Mouse (Mus musculus): ENCODE data around the gene Runx1. TPM values are rescaled to one million over a fixed set of nuclear protein-coding genes. Genes with fewer than 3 reads are reported as not detected.

Gene Runx1
- polyA plus RNA-seq, 2 experiments = 3.0 to 4.4 TPM

DNA sequence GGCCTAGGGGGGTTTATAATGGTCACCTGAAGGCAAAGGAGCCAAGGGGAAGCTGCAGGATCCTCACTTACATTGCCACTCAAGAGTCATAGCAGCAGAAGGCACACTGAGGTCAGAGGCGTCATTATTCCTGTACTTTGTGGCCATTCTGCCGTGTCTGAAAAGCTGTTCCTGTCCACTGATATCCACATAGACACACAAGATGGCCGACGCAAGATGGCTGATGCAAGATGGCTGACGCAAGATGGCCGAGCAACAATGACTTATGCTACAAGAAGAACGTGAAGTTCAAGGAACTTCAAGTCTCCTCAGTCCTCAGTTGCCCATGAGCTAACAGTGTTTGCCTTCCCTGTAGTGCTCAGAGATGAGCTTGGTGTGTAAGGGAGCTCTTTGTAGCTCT lies 196.1 kb downstream of the Runx1 start:
- no peaks in the 10 kb centered on the region for H3K27me3 ChIP-seq (ENCODE audit: control insufficient read depth, insufficient read depth, low read length)
- DNase-seq (ENCODE audit: low read depth in 3 of 3, low spot score in 3 of 3) (no peak), ATAC-seq (ENCODE audit: insufficient read depth) (no peak)
- no peak overlapping the region for H3K27ac ChIP-seq
- WGBS (ENCODE audit: insufficient replicate concordance) = 85% methylated on average over 7 of the region's 7 CpGs
- H3K36me3 ChIP-seq (replicated peaks; ENCODE audit: control insufficient read depth, insufficient read depth, low read depth) = no peaks in the 10 kb centered on the region; the same call in 1 of the 2 replicates
- H3K9ac ChIP-seq (replicated peaks) = no peak overlapping the region
- H3K9me3 ChIP-seq (ENCODE audit: control insufficient read depth, low read length) = no peaks in the 10 kb centered on the region
- no peak overlapping the region for H3K4me2 ChIP-seq (ENCODE audit: low read depth)
- no peak for TF ChIP-seq EP300 (IDR thresholded peaks at IDR 0.05; ENCODE audit: low read depth)
- TF ChIP-seq CTCF (IDR thresholded peaks at IDR 0.05; ENCODE audit: low read depth) = no peak
- H3K4me3 ChIP-seq (ENCODE audit: insufficient read depth in 1 of 2, low read depth in 2 of 2, low read length in 2 of 2) = no peak overlapping the region
- H3K4me1 ChIP-seq (replicated peaks; ENCODE audit: control insufficient read depth in 2 of 2, insufficient read depth in 2 of 2, low read length in 1 of 2) = no peaks in the 10 kb centered on the region

DNA sequence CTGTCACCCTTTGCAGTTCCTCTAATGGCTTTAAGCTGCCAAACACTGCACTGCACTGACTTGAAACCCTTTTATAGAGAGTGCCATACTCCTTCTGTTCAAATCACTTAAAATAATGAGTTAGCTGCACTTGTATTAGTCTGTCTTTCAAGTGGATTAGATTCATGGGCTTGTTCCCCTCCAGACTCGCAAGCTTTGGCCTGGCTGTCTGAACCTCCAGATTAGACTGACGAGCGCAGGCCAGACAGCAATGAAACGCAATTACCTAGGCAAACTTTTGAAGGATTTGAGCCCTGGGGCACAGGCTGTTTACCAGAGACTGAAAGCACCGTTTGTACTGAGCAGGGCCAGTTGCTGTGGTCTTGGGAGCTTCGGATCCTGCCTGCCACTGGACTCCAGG lies 198.7 kb downstream of the Runx1 start:
- DNase-seq (ENCODE audit: low read depth in 3 of 3, low spot score in 3 of 3) = no peak

DNA sequence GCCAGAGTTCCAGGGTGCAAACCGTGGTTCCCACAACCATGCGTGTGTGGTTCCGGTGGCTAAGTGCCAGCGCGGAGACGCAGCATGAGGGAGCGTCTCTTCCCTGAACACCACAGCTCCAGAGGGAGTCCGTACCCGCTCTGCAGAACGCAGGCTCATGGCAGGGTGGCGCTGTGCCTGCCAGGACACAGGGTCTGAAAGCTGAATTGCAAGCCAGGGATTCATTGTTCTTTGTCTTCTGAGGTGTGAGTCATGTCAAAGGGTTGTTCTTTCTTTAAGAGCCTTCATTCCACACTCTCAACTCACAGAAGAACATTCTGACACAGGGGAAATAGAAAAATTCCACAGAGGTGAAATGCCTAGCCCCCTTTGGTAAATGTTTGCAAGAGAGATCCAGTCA lies 202.0 kb downstream of the Runx1 start:
- H3K4me3 ChIP-seq (ENCODE audit: insufficient read depth in 1 of 2, low read depth in 2 of 2, low read length in 2 of 2) = no peak overlapping the region
- H3K27me3 ChIP-seq (ENCODE audit: control insufficient read depth, insufficient read depth, low read length) = no peaks in the 10 kb centered on the region
- TF ChIP-seq CTCF (IDR thresholded peaks at IDR 0.05; ENCODE audit: low read depth) = no peak
- no peak for TF ChIP-seq EP300 (IDR thresholded peaks at IDR 0.05; ENCODE audit: low read depth)
- DNase-seq (ENCODE audit: low read depth in 3 of 3, low spot score in 3 of 3) (no peak), ATAC-seq (ENCODE audit: insufficient read depth) (no peak)
- no peak overlapping the region for H3K27ac ChIP-seq
- WGBS (ENCODE audit: insufficient replicate concordance) = 86% methylated on average over 11 of the region's 11 CpGs
- no peak overlapping the region for H3K9ac ChIP-seq (replicated peaks)
- no peaks in the 10 kb centered on the region for H3K4me1 ChIP-seq (replicated peaks; ENCODE audit: control insufficient read depth in 2 of 2, insufficient read depth in 2 of 2, low read length in 1 of 2)
- peaks cover 2% of the 10 kb centered on the region; the same call in 1 of the 2 replicates for H3K36me3 ChIP-seq (replicated peaks; ENCODE audit: control insufficient read depth, insufficient read depth, low read depth)
- no peaks in the 10 kb centered on the region for H3K9me3 ChIP-seq (ENCODE audit: control insufficient read depth, low read length)
- no peak overlapping the region for H3K4me2 ChIP-seq (ENCODE audit: low read depth)

More for the DNA sequence above, 198.7 kb downstream of the Runx1 start:
- Histone ChIP-seq H3K4me2 (ENCODE audit: low read depth) (no peak overlapping the region), H3K27ac (no peak overlapping the region), H3K36me3 (replicated peaks; ENCODE audit: control insufficient read depth, insufficient read depth, low read depth) (peaks cover 2% of the 10 kb centered on the region; the same call in 1 of the 2 replicates), H3K9me3 (ENCODE audit: control insufficient read depth, low read length) (no peaks in the 10 kb centered on the region), H3K4me1 (replicated peaks; ENCODE audit: control insufficient read depth in 2 of 2, insufficient read depth in 2 of 2, low read length in 1 of 2) (no peaks in the 10 kb centered on the region), H3K27me3 (ENCODE audit: control insufficient read depth, insufficient read depth, low read length) (no peaks in the 10 kb centered on the region), H3K9ac (replicated peaks) (no peak overlapping the region), H3K4me3 (ENCODE audit: insufficient read depth in 1 of 2, low read depth in 2 of 2, low read length in 2 of 2) (no peak overlapping the region)
- WGBS (ENCODE audit: insufficient replicate concordance) = 70% methylated on average over 6 of the region's 6 CpGs
- TF ChIP-seq EP300 (IDR thresholded peaks at IDR 0.05; ENCODE audit: low read depth) (no peak), CTCF (IDR thresholded peaks at IDR 0.05; ENCODE audit: low read depth) (no peak)
- no peak for ATAC-seq (ENCODE audit: insufficient read depth)

DNA sequence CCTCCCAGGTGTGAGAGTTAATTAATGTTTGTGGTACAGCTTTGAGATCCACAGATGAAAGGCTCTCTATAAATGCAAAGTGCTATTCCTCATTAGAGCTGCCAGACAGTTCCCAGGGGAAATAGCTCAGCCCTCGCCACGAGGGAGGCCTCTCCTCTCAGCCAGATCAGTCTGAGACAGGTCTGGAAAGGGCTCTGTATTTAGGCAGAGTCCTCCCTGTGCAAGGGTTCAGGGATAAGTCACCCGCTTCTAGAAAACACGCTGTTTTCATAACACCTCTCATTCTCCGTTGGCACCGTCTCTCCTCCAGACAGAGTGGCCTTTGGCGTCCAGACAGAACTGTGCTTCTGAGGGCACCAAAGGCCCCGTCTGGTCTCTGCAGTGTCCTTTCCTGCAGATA lies 204.1 kb downstream of the Runx1 start:
- no peaks in the 10 kb centered on the region for H3K9me3 ChIP-seq (ENCODE audit: control insufficient read depth, low read length)
- H3K4me2 ChIP-seq (ENCODE audit: low read depth) = no peak overlapping the region
- ATAC-seq (ENCODE audit: insufficient read depth) (no peak), DNase-seq (ENCODE audit: low read depth in 3 of 3, low spot score in 3 of 3) (no peak)
- H3K9ac ChIP-seq (replicated peaks) = no peak overlapping the region
- 74% methylated on average over 8 of the region's 8 CpGs for WGBS (ENCODE audit: insufficient replicate concordance)
- no peaks in the 10 kb centered on the region for H3K27me3 ChIP-seq (ENCODE audit: control insufficient read depth, insufficient read depth, low read length)
- H3K36me3 ChIP-seq (replicated peaks; ENCODE audit: control insufficient read depth, insufficient read depth, low read depth) = peaks cover 2% of the 10 kb centered on the region; the same call in 1 of the 2 replicates
- no peaks in the 10 kb centered on the region for H3K4me1 ChIP-seq (replicated peaks; ENCODE audit: control insufficient read depth in 2 of 2, insufficient read depth in 2 of 2, low read length in 1 of 2)
- no peak for TF ChIP-seq EP300 (IDR thresholded peaks at IDR 0.05; ENCODE audit: low read depth)
- TF ChIP-seq CTCF (IDR thresholded peaks at IDR 0.05; ENCODE audit: low read depth) = no peak
- H3K27ac ChIP-seq = no peak overlapping the region
- no peak overlapping the region for H3K4me3 ChIP-seq (ENCODE audit: insufficient read depth in 1 of 2, low read depth in 2 of 2, low read length in 2 of 2)

DNA sequence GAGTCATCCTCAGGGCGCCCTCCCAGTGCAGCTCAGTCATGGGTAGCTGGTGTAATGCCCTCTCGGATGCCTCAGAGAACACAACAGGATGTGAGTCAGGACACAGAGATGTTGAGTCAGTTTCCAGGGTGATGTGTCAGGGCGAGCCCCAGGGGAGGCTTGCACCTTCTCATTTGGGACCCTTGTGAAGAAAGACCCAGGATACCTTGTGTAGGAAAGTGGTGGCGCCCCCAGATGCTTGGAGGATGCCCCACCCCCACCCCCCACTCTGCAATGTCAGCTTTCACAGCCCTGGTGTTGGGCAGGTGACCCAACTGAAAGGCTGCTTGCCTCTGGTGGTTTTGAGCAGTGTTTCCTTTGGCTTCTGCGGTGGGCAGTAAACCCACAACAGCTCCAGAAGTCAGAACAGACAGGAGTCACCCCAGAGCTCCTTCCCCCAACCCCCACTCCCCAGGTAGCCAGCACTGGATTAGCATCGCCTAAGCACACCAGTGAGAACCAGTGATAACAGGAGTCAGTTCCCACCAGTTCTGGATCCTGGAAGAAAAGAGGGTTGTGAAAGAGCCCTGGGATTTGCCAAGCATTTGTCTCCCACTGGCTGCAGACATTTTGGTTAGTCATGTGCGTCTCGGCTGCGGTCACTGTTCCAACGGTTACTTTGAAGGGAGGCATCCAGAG lies 205.0 kb downstream of the Runx1 start:
- ATAC-seq (ENCODE audit: insufficient read depth) = no peak
- WGBS (ENCODE audit: insufficient replicate concordance) = 67% methylated on average over 10 of the region's 10 CpGs
- H3K27me3 ChIP-seq (ENCODE audit: control insufficient read depth, insufficient read depth, low read length) = no peaks in the 10 kb centered on the region
- peak in 1 of 3 experiments; percentile 23 for DNase-seq (ENCODE audit: low read depth in 3 of 3, low spot score in 3 of 3)
- no peak overlapping the region for H3K4me3 ChIP-seq (ENCODE audit: insufficient read depth in 1 of 2, low read depth in 2 of 2, low read length in 2 of 2)
- H3K9ac ChIP-seq (replicated peaks) = no peak overlapping the region
- no peaks in the 10 kb centered on the region for H3K9me3 ChIP-seq (ENCODE audit: control insufficient read depth, low read length)
- peaks cover 2% of the 10 kb centered on the region; the same call in 1 of the 2 replicates for H3K36me3 ChIP-seq (replicated peaks; ENCODE audit: control insufficient read depth, insufficient read depth, low read depth)
- TF ChIP-seq CTCF (IDR thresholded peaks at IDR 0.05; ENCODE audit: low read depth) = no peak
- TF ChIP-seq EP300 (IDR thresholded peaks at IDR 0.05; ENCODE audit: low read depth) = no peak
- H3K27ac ChIP-seq = no peak overlapping the region
- no peaks in the 10 kb centered on the region for H3K4me1 ChIP-seq (replicated peaks; ENCODE audit: control insufficient read depth in 2 of 2, insufficient read depth in 2 of 2, low read length in 1 of 2)
- no peak overlapping the region for H3K4me2 ChIP-seq (ENCODE audit: low read depth)

Data from liver, embryonic 14.5 days (tissue).